Mouse (Mus musculus) lung, postnatal 14 days (tissue): ENCODE results near the gene Rcc1l.

Experiments
- DNase-seq: peaks from one replicate; pipeline ENCODE4 v3.0.0; 2021

The Rcc1l gene

GRCm38 (mm10) chr5:134114981-134115380, 61.6 kb downstream of the Rcc1l start:
- DNase-seq = no peak

GRCm38 (mm10) chr5:134105829-134106228, 70.7 kb downstream of the Rcc1l start:
- peak; percentile 13 for DNase-seq

- DNase-seq = no peak
Measured at GRCm38 (mm10) chr5:134102720-134103119, 73.9 kb downstream of the Rcc1l start.

GRCm38 (mm10) chr5:134101883-134102282, 74.7 kb downstream of the Rcc1l start:
- DNase-seq = peak; percentile 20

- DNase-seq = no peak
Measured at GRCm38 (mm10) chr5:134101322-134101721, 75.3 kb downstream of the Rcc1l start.

GRCm38 (mm10) chr5:134100232-134100771, 76.3 kb downstream of the Rcc1l start:
- DNase-seq = no peak

GRCm38 (mm10) chr5:134099496-134100211, 76.9 kb downstream of the Rcc1l start, which contains the start of gene Castor2:
TSS of gene Castor2 (plus strand) at chr5:134099711.
- peak; percentile 93 for DNase-seq

- peak; percentile 13 for DNase-seq
Measured at GRCm38 (mm10) chr5:134098976-134099375, 77.6 kb downstream of the Rcc1l start.

- DNase-seq = no peak
Measured at GRCm38 (mm10) chr5:134098341-134098902, 78.2 kb downstream of the Rcc1l start.
